Mouse (Mus musculus) testis, adult 2 months (tissue): Measurements from ENCODE around the gene Ltk. TPM values are rescaled to one million over a fixed set of nuclear protein-coding genes. Genes with fewer than 3 reads are reported as not detected.

Experiments used
- H3K27ac ChIP-seq: fragments of 200-500 bp; 2 replicates; pipeline ENCODE4 v1.5.1; 2012; ENCODE audit warnings: low read depth, low read length; ENCODE audit not compliant: control insufficient read depth, insufficient read depth
- H3K27me3 ChIP-seq: fragments of 200-500 bp; 2 replicates; pipeline ENCODE4 v1.6.1; 2012; ENCODE audit warnings: mild to moderate bottlenecking, low read length, moderate library complexity; ENCODE audit not compliant: control insufficient read depth, insufficient read depth
- H3K36me3 ChIP-seq: fragments of 200-500 bp; 2 replicates; pipeline ENCODE4 v1.6.1; 2012; ENCODE audit warnings: mild to moderate bottlenecking, low read length; ENCODE audit not compliant: control insufficient read depth, insufficient read depth
- H3K4me1 ChIP-seq: fragments of 200-500 bp; 2 replicates; pipeline ENCODE4 v1.6.1; 2012; ENCODE audit warnings: low read length; ENCODE audit not compliant: control insufficient read depth, insufficient read depth
- H3K4me3 ChIP-seq: fragments of 200-500 bp; 2 replicates; pipeline ENCODE4 v1.5.1; 2012; ENCODE audit warnings: low read depth, mild to moderate bottlenecking, low read length, moderate library complexity, mixed read lengths; ENCODE audit not compliant: control insufficient read depth
- CTCF ChIP-seq: fragments of 200-500 bp; IDR thresholded peaks from 2 replicates; pipeline ENCODE4 v1.5.1; 2012; ENCODE audit warnings: low read depth, mild to moderate bottlenecking, inconsistent platforms, low read length, moderate library complexity; ENCODE audit not compliant: control insufficient read depth, insufficient read depth, insufficient replicate concordance
- POLR2A ChIP-seq: fragments of 200-500 bp; IDR thresholded peaks from 2 replicates; pipeline ENCODE4 v1.6.1; 2012; ENCODE audit warnings: low read depth, mild to moderate bottlenecking, inconsistent platforms, low read length, moderate library complexity; ENCODE audit not compliant: control insufficient read depth
- polyA plus RNA-seq: library from polyadenylated mRNA; depleted of rRNA; stranded (reverse); fragments of >200 nt; gene quantifications from 2 replicates; pipeline ENCODE4 v1.2.3, GENCODE M21; 2012

The Ltk gene
- polyA plus RNA-seq, 1 experiment: 2.2 TPM

GRCm38 (mm10) chr2:119789996-119790395 lies 29.8 kb upstream of the Ltk start:
- no peak overlapping the region for H3K27ac ChIP-seq
- no peaks in the 10 kb centered on the region for H3K36me3 ChIP-seq
- H3K4me3 ChIP-seq: no peak overlapping the region
- H3K4me1 ChIP-seq: no peaks in the 10 kb centered on the region
- H3K27me3 ChIP-seq: no peaks in the 10 kb centered on the region
- TF ChIP-seq CTCF: no peak
- no peak for TF ChIP-seq POLR2A

DNA sequence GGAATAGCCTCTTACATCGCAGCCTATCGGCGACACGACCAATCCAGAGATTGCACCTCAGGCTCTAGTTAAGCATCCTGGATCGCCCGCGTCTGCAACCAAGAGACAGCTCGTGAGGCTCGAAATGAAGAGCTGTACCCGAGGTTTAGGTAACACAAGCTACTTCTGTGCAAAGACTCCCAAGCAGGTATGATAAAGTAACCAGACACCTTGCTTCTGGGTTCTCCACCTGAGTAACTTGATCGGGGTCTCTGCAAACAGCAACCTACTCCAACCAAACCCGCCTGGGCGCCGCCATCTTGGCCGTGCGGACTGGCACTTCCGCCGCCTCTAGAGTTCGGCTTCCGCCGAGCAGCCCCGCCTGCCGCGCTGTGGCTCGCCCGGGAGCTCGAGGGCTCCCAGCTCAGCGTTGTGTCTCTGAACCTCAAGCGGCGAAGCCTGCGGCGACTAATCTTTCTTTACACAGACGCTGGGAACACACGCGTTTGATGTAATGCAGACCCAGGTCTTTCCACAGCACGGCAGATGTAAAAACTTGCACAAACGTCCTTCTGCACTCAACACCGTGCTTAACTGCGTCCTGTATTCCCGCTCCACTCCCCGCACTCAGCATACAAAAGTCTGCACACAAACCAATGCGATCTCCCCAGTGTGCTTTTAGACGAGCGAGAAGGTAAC lies 27.1 kb upstream of the Ltk start, which contains the start of gene Rpap1:
Gene Rpap1, minus strand, starts transcription at position 332 of the 678 bp plus-strand sequence.
- Histone ChIP-seq H3K27me3 (no peaks in the 10 kb centered on the region), H3K36me3 (peaks cover 1% of the 10 kb centered on the region), H3K4me3 (peak within 1 kb of the TSS; percentile 95), H3K27ac (peak within 1 kb of the TSS; percentile 80), H3K4me1 (no peaks in the 10 kb centered on the region)
- TF ChIP-seq POLR2A: peak; percentile 85
- no peak for TF ChIP-seq CTCF

DNA sequence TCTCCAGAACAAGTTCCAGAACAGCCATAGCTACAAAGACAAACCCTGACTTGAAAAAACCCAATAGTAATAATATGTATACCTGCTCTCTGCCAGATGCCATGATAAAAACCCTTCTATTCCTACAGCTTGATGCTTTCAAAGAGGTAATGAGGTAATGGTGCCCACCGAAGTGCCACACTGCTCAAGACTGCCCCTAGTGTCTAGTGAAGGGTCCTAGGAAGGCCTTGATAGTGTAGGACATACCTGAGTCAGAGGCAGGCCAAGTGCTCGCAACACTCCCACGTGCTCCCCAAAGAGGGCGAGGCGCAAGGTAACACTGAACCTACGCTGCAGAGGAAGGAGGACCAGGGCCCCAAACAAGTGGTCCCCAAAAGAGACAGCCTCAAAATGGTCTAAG lies 7.0 kb upstream of the Ltk start:
- peaks cover 4% of the 10 kb centered on the region for H3K36me3 ChIP-seq
- H3K27me3 ChIP-seq: no peaks in the 10 kb centered on the region
- H3K4me3 ChIP-seq: no peak overlapping the region
- H3K4me1 ChIP-seq: no peaks in the 10 kb centered on the region
- TF ChIP-seq CTCF (no peak), POLR2A (no peak)
- H3K27ac ChIP-seq: no peak overlapping the region

DNA sequence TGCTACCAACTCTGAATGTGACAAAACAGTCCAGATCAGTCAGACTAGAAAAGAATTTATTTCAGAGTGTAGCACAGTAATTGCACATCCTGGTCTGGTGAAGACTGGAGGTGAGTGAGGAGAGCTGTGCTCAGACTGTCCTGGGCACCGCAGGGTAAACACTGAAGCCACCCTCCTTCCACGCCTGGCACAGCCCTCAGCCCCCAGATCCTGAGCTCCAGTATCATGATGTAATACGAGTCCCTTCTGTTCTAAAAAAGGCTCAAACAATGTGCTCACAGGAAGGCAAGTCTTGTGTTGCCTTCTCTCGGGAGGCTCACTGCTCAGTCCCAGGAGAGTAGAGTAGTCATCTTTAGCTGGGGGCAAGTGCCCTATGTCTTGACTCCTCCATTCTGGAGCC lies 3.7 kb upstream of the Ltk start:
- TF ChIP-seq POLR2A (no peak), CTCF (no peak)
- peaks cover 4% of the 10 kb centered on the region; the same call in 1 of the 2 replicates for H3K4me1 ChIP-seq
- no peak overlapping the region for H3K27ac ChIP-seq
- peaks cover 4% of the 10 kb centered on the region for H3K36me3 ChIP-seq
- no peaks in the 10 kb centered on the region; the same call in 1 of the 2 replicates for H3K27me3 ChIP-seq
- no peak overlapping the region for H3K4me3 ChIP-seq

DNA sequence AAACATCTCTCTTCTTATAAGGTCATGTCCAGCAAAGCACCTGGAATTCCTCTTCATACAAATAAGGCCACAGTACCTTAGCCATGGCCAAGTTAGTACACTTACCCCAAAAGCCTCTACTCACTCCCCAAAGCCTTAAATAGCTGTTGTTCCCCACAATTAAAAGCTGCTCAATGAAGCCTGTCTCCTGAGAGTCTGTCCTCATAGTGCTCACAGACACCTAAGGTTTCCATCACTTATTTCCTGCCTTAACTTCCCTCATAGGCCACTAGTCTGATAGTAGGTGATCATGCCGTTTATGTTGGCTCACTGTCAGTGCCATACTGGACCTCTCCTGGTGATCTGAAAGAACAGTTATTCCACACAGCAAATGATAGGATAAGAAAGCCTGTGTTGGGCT lies 2.0 kb upstream of the Ltk start:
- peaks cover 16% of the 10 kb centered on the region for H3K4me1 ChIP-seq
- H3K4me3 ChIP-seq: no peak overlapping the region
- H3K27me3 ChIP-seq: peaks cover 6% of the 10 kb centered on the region; the same call in 1 of the 2 replicates
- H3K27ac ChIP-seq: no peak overlapping the region
- H3K36me3 ChIP-seq: peaks cover 2% of the 10 kb centered on the region; the same call in 1 of the 2 replicates
- no peak for TF ChIP-seq POLR2A
- no peak for TF ChIP-seq CTCF

GRCm38 (mm10) chr2:119758844-119759835 lies 1.1 kb downstream of the Ltk start:
- Histone ChIP-seq H3K36me3 (peaks cover 2% of the 10 kb centered on the region; the same call in 1 of the 2 replicates), H3K4me1 (peaks cover 16% of the 10 kb centered on the region), H3K27ac (no peak overlapping the region), H3K27me3 (peaks cover 6% of the 10 kb centered on the region; the same call in 1 of the 2 replicates), H3K4me3 (peak overlapping the region; percentile 83)
- TF ChIP-seq CTCF: no peak
- TF ChIP-seq POLR2A: no peak
